Mouse (Mus musculus): ENCODE data around the gene Ky. TPM values are rescaled to one million over a fixed set of nuclear protein-coding genes. Genes with fewer than 3 reads are reported as not detected.

The Ky gene
- total RNA-seq, 1 experiment, result 0.04 TPM

DNA sequence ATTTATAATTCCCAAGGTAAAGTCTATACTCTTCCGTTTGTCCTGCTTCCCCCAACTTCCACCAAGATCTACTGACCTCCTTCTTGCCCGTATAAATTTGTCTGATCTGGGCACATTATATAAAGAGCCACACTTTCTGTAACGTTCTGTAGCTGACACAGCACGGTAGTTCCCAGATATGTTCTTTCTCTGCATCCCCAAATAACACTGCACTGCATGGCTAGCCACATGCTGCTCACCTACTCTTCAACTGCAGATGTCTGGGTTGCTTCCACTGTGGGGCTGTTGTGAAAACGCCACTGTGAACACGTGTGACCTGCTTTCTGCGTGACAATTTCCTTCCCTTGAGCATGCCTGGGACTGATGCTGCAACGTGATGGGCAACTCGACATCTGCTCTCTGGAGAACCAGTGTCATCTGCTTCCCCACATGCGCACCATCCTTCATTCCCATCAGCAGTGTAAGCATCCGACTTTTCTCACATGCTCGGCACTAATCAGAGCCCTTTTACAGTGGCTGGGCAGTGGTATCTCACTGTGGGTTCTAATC is 76.4 kb downstream of the Ky start:
- Histone ChIP-seq H3K9me3 (ENCODE audit: control insufficient read depth, insufficient read depth, low read depth, low read length) (no peaks in the 10 kb centered on the region), H3K36me3 (ENCODE audit: control insufficient read depth, insufficient read depth, low read length, poor library complexity, severe bottlenecking) (peaks cover 12% of the 10 kb centered on the region; the same call in 1 of the 2 replicates), H3K27ac (ENCODE audit: insufficient read depth, low read depth, low read length, poor library complexity, severe bottlenecking) (no peak overlapping the region), H3K9ac (ENCODE audit: insufficient read depth, low read depth, low read length, poor library complexity, severe bottlenecking) (no peak overlapping the region), H3K4me1 (ENCODE audit: control insufficient read depth in 2 of 2, insufficient read depth in 2 of 2, low read length in 2 of 2, poor library complexity in 1 of 2) (no peaks in the 10 kb centered on the region), H3K4me3 (ENCODE audit: insufficient read depth in 1 of 2, low read depth in 1 of 2, low read length in 2 of 2, poor library complexity in 1 of 2, severe bottlenecking in 1 of 2) (no peak overlapping the region)
- in situ Hi-C loops (cut with MboI; ENCODE audit: low sequenced_read_pairs in 2 of 2, unreplicated experiment in 2 of 2), result no loop called here
- no peak for DNase-seq (ENCODE audit: low read depth, low spot score)
- TF ChIP-seq HCFC1 (IDR thresholded peaks at IDR 0.05; ENCODE audit: borderline replicate concordance, insufficient read depth, low read length), result no peak
- TF ChIP-seq ZNF384 (IDR thresholded peaks at IDR 0.05; ENCODE audit: low read depth, low read length), result no peak
- no peak for TF ChIP-seq ZC3H11A (IDR thresholded peaks at IDR 0.05; ENCODE audit: borderline replicate concordance, low read depth, low read length)
- no peak for TF ChIP-seq CHD2 (IDR thresholded peaks at IDR 0.05; ENCODE audit: low read depth, low read length)
- TF ChIP-seq MAFK (IDR thresholded peaks at IDR 0.05; ENCODE audit: insufficient read depth, low read depth, low read length), result no peak

DNA sequence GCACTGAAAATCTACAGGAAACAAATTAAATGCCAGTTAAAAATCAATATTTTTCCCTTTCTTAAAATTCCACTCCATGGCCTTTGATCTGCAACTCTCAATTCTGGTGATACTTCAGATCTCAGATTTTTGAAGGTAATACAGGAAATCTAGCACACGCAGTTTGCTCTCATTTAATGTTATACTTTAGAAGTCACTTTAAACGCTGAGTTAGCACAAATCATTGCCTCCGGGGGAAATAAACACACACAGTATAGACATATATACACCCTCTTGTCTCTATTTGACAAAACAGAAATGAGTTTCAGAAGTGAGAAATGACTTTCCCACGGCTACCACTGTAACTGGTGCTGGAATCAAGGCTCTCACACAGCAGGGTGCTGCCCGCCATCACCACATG is 81.8 kb downstream of the Ky start:
- TF ChIP-seq ZNF384 (IDR thresholded peaks at IDR 0.05; ENCODE audit: low read depth, low read length) (no peak), MAFK (IDR thresholded peaks at IDR 0.05; ENCODE audit: insufficient read depth, low read depth, low read length) (peak; percentile 78)
- Histone ChIP-seq H3K36me3 (ENCODE audit: control insufficient read depth, insufficient read depth, low read length, poor library complexity, severe bottlenecking) (peaks cover 24% of the 10 kb centered on the region), H3K9me3 (ENCODE audit: control insufficient read depth, insufficient read depth, low read depth, low read length) (no peaks in the 10 kb centered on the region), H3K4me3 (ENCODE audit: insufficient read depth in 1 of 2, low read depth in 1 of 2, low read length in 2 of 2, poor library complexity in 1 of 2, severe bottlenecking in 1 of 2) (no peak overlapping the region), H3K27ac (ENCODE audit: insufficient read depth, low read depth, low read length, poor library complexity, severe bottlenecking) (no peak overlapping the region), H3K4me1 (ENCODE audit: control insufficient read depth in 2 of 2, insufficient read depth in 2 of 2, low read length in 2 of 2, poor library complexity in 1 of 2) (no peaks in the 10 kb centered on the region), H3K9ac (ENCODE audit: insufficient read depth, low read depth, low read length, poor library complexity, severe bottlenecking) (no peak overlapping the region)
- no peak for DNase-seq (ENCODE audit: low read depth, low spot score)
- in situ Hi-C loops (cut with MboI; ENCODE audit: low sequenced_read_pairs in 2 of 2, unreplicated experiment in 2 of 2), result no loop called here

DNA sequence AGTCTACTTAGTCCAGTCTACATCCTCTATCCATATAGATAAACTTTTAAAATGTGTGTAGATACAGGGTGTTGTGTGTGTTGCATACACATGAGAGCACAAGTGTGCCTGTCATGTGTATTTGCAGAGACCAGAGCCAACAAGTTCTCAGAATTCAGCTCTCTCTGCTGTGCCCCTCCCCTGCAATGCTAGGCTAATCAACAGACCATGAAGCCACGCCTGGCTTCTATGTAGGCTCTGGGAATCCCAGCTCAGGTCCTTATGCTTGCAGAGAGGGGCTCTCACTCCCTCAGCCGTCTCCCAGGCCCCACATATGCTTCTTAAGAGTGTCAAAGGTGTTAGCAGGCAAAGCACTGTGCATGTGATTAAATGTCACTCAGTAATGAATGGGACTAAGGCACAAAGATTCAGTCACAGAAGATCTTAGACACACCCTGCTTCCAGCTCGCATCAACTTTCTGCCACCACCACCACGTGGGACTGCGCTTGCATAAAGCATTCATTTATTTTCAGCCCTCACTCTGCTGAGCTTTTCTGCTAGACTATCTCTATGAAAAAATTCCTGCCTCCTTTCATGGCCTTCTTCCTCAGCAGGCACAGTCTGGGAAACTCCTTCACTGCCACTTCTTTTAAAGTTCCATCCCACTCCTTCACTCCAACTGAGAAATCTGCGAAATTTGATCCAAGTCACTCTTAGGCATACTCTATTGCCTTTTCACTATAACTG is 89.3 kb downstream of the Ky start:
- H3K36me3 ChIP-seq (ENCODE audit: control insufficient read depth, insufficient read depth, low read length, poor library complexity, severe bottlenecking), result peaks cover 4% of the 10 kb centered on the region; the same call in 1 of the 2 replicates
- no peak for DNase-seq (ENCODE audit: low read depth, low spot score)
- in situ Hi-C loops (cut with MboI; ENCODE audit: low sequenced_read_pairs in 2 of 2, unreplicated experiment in 2 of 2), result no loop called here

More for the DNA sequence above, 89.3 kb downstream of the Ky start:
- no peak for TF ChIP-seq ZNF384 (IDR thresholded peaks at IDR 0.05; ENCODE audit: low read depth, low read length)
- no peak for TF ChIP-seq ZC3H11A (IDR thresholded peaks at IDR 0.05; ENCODE audit: borderline replicate concordance, low read depth, low read length)
- no peak for TF ChIP-seq HCFC1 (IDR thresholded peaks at IDR 0.05; ENCODE audit: borderline replicate concordance, insufficient read depth, low read length)
- TF ChIP-seq MAFK (IDR thresholded peaks at IDR 0.05; ENCODE audit: insufficient read depth, low read depth, low read length), result no peak
- TF ChIP-seq CHD2 (IDR thresholded peaks at IDR 0.05; ENCODE audit: low read depth, low read length), result no peak
- Histone ChIP-seq H3K4me3 (ENCODE audit: insufficient read depth in 1 of 2, low read depth in 1 of 2, low read length in 2 of 2, poor library complexity in 1 of 2, severe bottlenecking in 1 of 2) (no peak overlapping the region), H3K9me3 (ENCODE audit: control insufficient read depth, insufficient read depth, low read depth, low read length) (no peaks in the 10 kb centered on the region), H3K9ac (ENCODE audit: insufficient read depth, low read depth, low read length, poor library complexity, severe bottlenecking) (no peak overlapping the region), H3K4me1 (ENCODE audit: control insufficient read depth in 2 of 2, insufficient read depth in 2 of 2, low read length in 2 of 2, poor library complexity in 1 of 2) (no peaks in the 10 kb centered on the region), H3K27ac (ENCODE audit: insufficient read depth, low read depth, low read length, poor library complexity, severe bottlenecking) (no peak overlapping the region)

Other genes starting within 250 kb of the Ky start
- gene Ephb1, start 151.1 kb upstream of the Ky start, total RNA-seq (2012; rRNA removed), result 0.27 and 0.32 TPM in 2 replicates
- gene Anapc13, start 120.5 kb downstream of the Ky start, total RNA-seq (2012; rRNA removed), result 83.8 and 103 TPM in 2 replicates
- gene Cep63, start 120.8 kb downstream of the Ky start, total RNA-seq (2012; rRNA removed), result 19.1 and 26.1 TPM in 2 replicates
- 103 and 161 TPM in 2 replicates for gene Amotl2, start 210.9 kb downstream of the Ky start, total RNA-seq (2012; rRNA removed)

Data from ES-E14 (cell line).